Mouse (Mus musculus) limb, embryonic 15.5 days (tissue): ENCODE measurements at regions not wholly inside any gene's neighbourhood (a gene's known extent, or its start where the extent isn't known, plus 50 kb on each side); places are given as distances from the start of the nearest gene placed in this dataset.

Experiments
- ATAC-seq: fragments of 200-750 bp; cut with Nextera tagmentation; 2 replicates; pipeline ENCODE4 v1.8.0; 2017; ENCODE audit warnings: low read depth, moderate TSS enrichment; ENCODE audit not compliant: insufficient number of reproducible peaks, low FRiP score, low TSS enrichment
- H3K27ac ChIP-seq: fragments of 300-500 bp; sonication (generic); 2 replicates; pipeline ENCODE4 v1.5.1; 2015; ENCODE audit warnings: moderate library complexity, mild to moderate bottlenecking, inconsistent platforms
- H3K27me3 ChIP-seq: fragments of 300-500 bp; sonication (generic); 2 replicates; pipeline ENCODE4 v1.6.1; 2015; ENCODE audit warnings: inconsistent platforms
- H3K36me3 ChIP-seq: fragments of 300-500 bp; sonication (generic); 2 replicates; pipeline ENCODE4 v1.6.1; 2015; ENCODE audit warnings: inconsistent platforms
- H3K4me1 ChIP-seq: fragments of 300-500 bp; sonication (generic); 2 replicates; pipeline ENCODE4 v1.6.1; 2015; ENCODE audit warnings: inconsistent platforms
- H3K4me2 ChIP-seq: fragments of 300-500 bp; sonication (generic); 2 replicates; pipeline ENCODE4 v1.6.1; 2015; ENCODE audit warnings: mild to moderate bottlenecking, inconsistent platforms
- H3K4me3 ChIP-seq: fragments of 300-500 bp; sonication (generic); 2 replicates; pipeline ENCODE4 v1.5.1; 2015; ENCODE audit warnings: mild to moderate bottlenecking, inconsistent platforms
- H3K9ac ChIP-seq: fragments of 300-500 bp; sonication (generic); 2 replicates; pipeline ENCODE4 v1.6.1; 2015; ENCODE audit warnings: inconsistent platforms
- H3K9me3 ChIP-seq: fragments of 300-500 bp; sonication (generic); 2 replicates; pipeline ENCODE4 v1.6.1; 2016; ENCODE audit warnings: inconsistent platforms
- WGBS: fragments of 180-500 bp; shearing (Covaris S2); methylation state at CpG from one replicate; pipeline ENCODE4 v1.1.7; 2015; 5-methylcytosine and 5-hydroxymethylcytosine counted together

- Histone ChIP-seq H3K36me3 (no peaks in the 10 kb centered on the region), H3K4me3 (no peak overlapping the region), H3K27ac (no peak overlapping the region), H3K9ac (no peak overlapping the region), H3K4me2 (no peak overlapping the region), H3K9me3 (no peaks in the 10 kb centered on the region), H3K27me3 (no peaks in the 10 kb centered on the region), H3K4me1 (no peaks in the 10 kb centered on the region; the same call in 1 of the 2 replicates)
- ATAC-seq, result no peak
- WGBS, result 61% methylated on average over 15 of the region's 15 CpGs
Observed at GRCm38 (mm10) chr6:143287322-143287721, 120.3 kb downstream of the Etnk1 start.

- H3K36me3 ChIP-seq, result no peaks in the 10 kb centered on the region
- no peaks in the 10 kb centered on the region; the same call in 1 of the 2 replicates for H3K4me1 ChIP-seq
- no peak overlapping the region for H3K9ac ChIP-seq
- 84% methylated on average over 19 of the region's 19 CpGs for WGBS
- no peak overlapping the region for H3K4me2 ChIP-seq
- H3K4me3 ChIP-seq, result no peak overlapping the region
- H3K9me3 ChIP-seq, result no peaks in the 10 kb centered on the region
- H3K27ac ChIP-seq, result no peak overlapping the region
- ATAC-seq, result no peak
- no peaks in the 10 kb centered on the region for H3K27me3 ChIP-seq
Observed at GRCm38 (mm10) chr6:143288491-143289130, 121.6 kb downstream of the Etnk1 start.

DNA sequence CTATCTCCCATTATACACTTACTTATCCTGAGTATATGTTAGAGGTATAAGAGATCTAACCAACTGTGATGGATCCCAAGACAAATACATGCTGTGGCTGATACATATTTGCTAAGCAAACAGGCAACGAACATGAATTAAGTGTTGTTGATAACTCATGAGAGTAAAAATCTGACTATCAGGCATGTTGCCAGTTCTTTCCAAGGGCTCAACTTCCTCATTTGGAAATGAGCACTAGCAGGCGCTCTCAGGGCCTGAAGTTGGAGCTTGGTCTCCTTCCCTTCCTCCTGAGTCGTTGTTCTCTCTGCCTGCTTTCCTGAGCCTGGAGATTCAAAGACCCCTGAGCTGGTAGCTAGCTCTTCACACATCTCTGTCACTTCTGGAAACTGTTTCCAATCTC lies 126.6 kb downstream of the Etnk1 start:
- H3K4me3 ChIP-seq, result no peak overlapping the region
- H3K27ac ChIP-seq, result no peak overlapping the region
- 74% methylated on average over 3 of the region's 3 CpGs for WGBS
- no peaks in the 10 kb centered on the region for H3K9me3 ChIP-seq
- no peak for ATAC-seq
- no peaks in the 10 kb centered on the region; the same call in 1 of the 2 replicates for H3K4me1 ChIP-seq
- H3K4me2 ChIP-seq, result no peak overlapping the region
- H3K27me3 ChIP-seq, result no peaks in the 10 kb centered on the region
- H3K36me3 ChIP-seq, result no peaks in the 10 kb centered on the region
- no peak overlapping the region for H3K9ac ChIP-seq

DNA sequence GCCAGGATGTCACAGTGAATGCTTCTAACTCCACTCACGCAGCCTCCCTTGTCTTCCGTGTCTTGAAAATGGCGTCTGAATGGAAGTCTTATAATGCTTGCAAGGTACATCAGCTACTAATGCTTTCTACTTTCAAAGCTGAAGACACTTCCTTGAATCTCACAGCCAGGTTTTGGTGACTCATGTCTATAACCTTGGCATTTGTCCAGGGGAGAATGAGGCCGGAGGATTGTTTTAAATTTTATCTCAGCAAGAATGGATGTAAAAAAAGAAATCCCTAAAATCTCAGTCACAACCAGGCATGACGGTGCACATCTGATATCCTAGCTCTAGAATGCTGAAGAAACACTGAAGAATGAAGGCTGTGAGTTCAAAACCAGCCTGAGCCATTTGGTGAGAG lies 131.4 kb downstream of the Etnk1 start:
- Histone ChIP-seq H3K4me2 (no peak overlapping the region), H3K27me3 (no peaks in the 10 kb centered on the region), H3K27ac (no peak overlapping the region), H3K4me3 (no peak overlapping the region), H3K4me1 (no peaks in the 10 kb centered on the region), H3K9me3 (no peaks in the 10 kb centered on the region), H3K9ac (no peak overlapping the region), H3K36me3 (no peaks in the 10 kb centered on the region)
- ATAC-seq, result no peak
- WGBS, result 74% methylated on average over 5 of the region's 5 CpGs

DNA sequence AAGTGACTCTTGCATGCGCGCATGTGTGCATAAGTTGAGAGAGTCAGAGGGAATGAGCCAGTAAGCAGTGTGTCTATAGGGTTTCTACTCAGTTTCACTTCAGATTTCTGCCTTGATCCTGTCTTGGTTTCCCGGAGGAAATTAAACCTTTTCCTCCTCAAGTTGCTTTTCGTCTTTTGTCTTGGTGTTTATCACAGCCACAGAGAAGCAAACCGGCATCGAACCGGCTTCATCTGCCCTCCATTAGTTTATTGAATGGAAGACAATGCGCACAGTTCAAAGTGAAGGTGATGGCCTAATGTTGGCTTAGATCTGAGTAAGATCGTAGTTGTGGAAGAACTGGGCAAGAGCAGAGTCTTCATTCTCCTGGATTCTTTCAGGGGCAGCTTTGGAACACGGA lies 134.4 kb downstream of the Etnk1 start:
- H3K36me3 ChIP-seq, result no peaks in the 10 kb centered on the region
- WGBS, result 94% methylated on average over 10 of the region's 10 CpGs
- no peak overlapping the region for H3K4me2 ChIP-seq
- H3K4me1 ChIP-seq, result no peaks in the 10 kb centered on the region
- no peak for ATAC-seq
- H3K9me3 ChIP-seq, result no peaks in the 10 kb centered on the region
- no peak overlapping the region for H3K9ac ChIP-seq
- no peaks in the 10 kb centered on the region for H3K27me3 ChIP-seq
- no peak overlapping the region for H3K4me3 ChIP-seq
- no peak overlapping the region for H3K27ac ChIP-seq

GRCm38 (mm10) chr6:143307327-143307726 lies 140.3 kb downstream of the Etnk1 start:
- no peaks in the 10 kb centered on the region for H3K4me1 ChIP-seq
- H3K27me3 ChIP-seq, result no peaks in the 10 kb centered on the region
- H3K27ac ChIP-seq, result no peak overlapping the region
- no peaks in the 10 kb centered on the region for H3K9me3 ChIP-seq
- H3K4me2 ChIP-seq, result no peak overlapping the region
- H3K36me3 ChIP-seq, result no peaks in the 10 kb centered on the region
- no peak overlapping the region for H3K4me3 ChIP-seq
- 63% methylated on average over 6 of the region's 6 CpGs for WGBS
- no peak for ATAC-seq
- no peak overlapping the region for H3K9ac ChIP-seq

DNA sequence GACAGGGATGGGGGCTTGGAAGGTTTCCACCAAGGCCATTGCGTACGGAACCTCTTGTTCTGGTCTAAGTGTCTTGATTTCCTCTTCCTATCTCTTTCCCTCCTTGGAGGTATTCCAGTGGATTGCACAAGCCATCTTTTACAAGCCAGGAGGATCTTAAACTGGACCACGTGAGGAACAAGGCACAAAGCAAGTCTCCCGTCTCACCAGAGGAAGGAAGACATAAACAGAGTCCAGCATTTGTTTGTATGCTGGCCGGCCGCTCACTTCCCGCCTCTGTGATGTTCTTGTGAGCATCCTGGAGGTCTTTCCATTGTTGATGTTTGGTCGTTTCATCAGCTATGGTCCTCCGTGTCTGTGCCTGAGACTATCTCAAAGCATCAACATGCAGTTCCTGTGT lies 148.8 kb downstream of the Etnk1 start:
- no peak overlapping the region for H3K4me3 ChIP-seq

DNA sequence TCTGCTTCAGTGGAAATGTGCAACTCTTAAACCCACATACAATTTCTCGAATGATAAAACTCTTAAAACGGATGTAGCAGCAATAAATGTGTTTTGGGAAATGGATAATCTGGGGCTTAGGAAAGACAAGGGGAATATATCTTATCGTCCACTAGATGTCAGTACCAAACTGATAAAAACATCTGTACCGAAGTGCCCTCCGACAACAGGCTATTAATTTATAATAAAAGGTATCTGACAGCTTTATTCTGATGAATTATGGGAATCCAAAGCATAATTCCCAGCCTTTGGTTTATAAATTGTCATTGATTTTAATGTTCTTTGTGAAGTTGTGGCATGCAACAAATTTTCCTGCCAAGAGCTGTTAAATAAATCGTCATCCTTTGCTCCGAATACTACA lies 153.4 kb downstream of the Etnk1 start:
- 40% methylated on average over 7 of the region's 7 CpGs for WGBS
- ATAC-seq, result no peak
- peaks cover 13% of the 10 kb centered on the region; the same call in 1 of the 2 replicates for H3K27me3 ChIP-seq
- H3K4me1 ChIP-seq, result 0 out of 2 replicates have a peak, but pooled peaks cover 5% of the 10 kb centered on the region
- no peak overlapping the region for H3K4me3 ChIP-seq
- H3K36me3 ChIP-seq, result no peaks in the 10 kb centered on the region
- no peak overlapping the region for H3K27ac ChIP-seq
- no peaks in the 10 kb centered on the region for H3K9me3 ChIP-seq
- no peak overlapping the region for H3K4me2 ChIP-seq
- H3K9ac ChIP-seq, result no peak overlapping the region

More for the DNA sequence above, 148.8 kb downstream of the Etnk1 start:
- no peak overlapping the region for H3K9ac ChIP-seq
- ATAC-seq, result no peak
- H3K27me3 ChIP-seq, result 0 out of 2 replicates have a peak, but pooled peaks cover 2% of the 10 kb centered on the region
- H3K9me3 ChIP-seq, result no peaks in the 10 kb centered on the region
- no peaks in the 10 kb centered on the region for H3K36me3 ChIP-seq
- no peak overlapping the region for H3K4me2 ChIP-seq
- WGBS, result 57% methylated on average over 9 of the region's 9 CpGs
- no peak overlapping the region for H3K27ac ChIP-seq
- no peaks in the 10 kb centered on the region for H3K4me1 ChIP-seq

DNA sequence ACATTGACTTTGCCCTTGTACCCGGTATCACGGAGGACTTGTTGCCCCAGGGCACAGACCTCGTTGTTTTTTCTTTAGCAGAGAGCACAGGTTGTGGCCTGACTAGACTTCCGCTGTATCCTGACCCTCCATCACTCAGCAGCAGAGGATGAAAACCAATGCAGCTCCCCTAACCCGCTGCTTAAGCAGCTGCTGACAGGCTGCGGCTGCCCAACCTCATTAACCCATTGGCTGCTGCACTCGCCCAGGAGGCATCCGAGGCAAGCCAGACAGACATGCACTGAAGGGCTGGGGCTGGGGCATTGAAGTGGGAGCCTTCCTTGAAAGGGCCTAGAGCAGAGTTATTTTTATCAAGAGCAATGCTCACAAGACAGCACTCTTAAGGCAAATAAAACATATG lies 157.6 kb downstream of the Etnk1 start:
- H3K4me1 ChIP-seq, result 0 out of 2 replicates have a peak, but pooled peaks cover 5% of the 10 kb centered on the region
- 10% methylated on average over 8 of the region's 8 CpGs for WGBS
- H3K4me2 ChIP-seq, result no peak overlapping the region
- no peak overlapping the region for H3K9ac ChIP-seq
- no peak overlapping the region for H3K4me3 ChIP-seq
- no peaks in the 10 kb centered on the region for H3K9me3 ChIP-seq
- no peak for ATAC-seq
- no peak overlapping the region for H3K27ac ChIP-seq
- H3K27me3 ChIP-seq, result peaks cover 13% of the 10 kb centered on the region; the same call in 1 of the 2 replicates
- no peaks in the 10 kb centered on the region for H3K36me3 ChIP-seq

GRCm38 (mm10) chr6:143326956-143327722 lies 160.1 kb downstream of the Etnk1 start:
- Histone ChIP-seq H3K4me1 (0 out of 2 replicates have a peak, but pooled peaks cover 2% of the 10 kb centered on the region), H3K4me3 (no peak overlapping the region), H3K9ac (no peak overlapping the region), H3K4me2 (no peak overlapping the region), H3K36me3 (no peaks in the 10 kb centered on the region), H3K27me3 (0 out of 2 replicates have a peak, but pooled peaks cover 4% of the 10 kb centered on the region), H3K27ac (no peak overlapping the region), H3K9me3 (no peaks in the 10 kb centered on the region)
- WGBS, result 79% methylated on average over 22 of the region's 22 CpGs
- no peak for ATAC-seq

GRCm38 (mm10) chr6:143327788-143328187 lies 160.8 kb downstream of the Etnk1 start:
- no peaks in the 10 kb centered on the region for H3K36me3 ChIP-seq
- H3K27me3 ChIP-seq, result no peaks in the 10 kb centered on the region
- ATAC-seq, result peak; percentile 6; the same call in 1 of the 2 replicates
- H3K9ac ChIP-seq, result no peak overlapping the region
- H3K4me3 ChIP-seq, result no peak overlapping the region
- H3K4me2 ChIP-seq, result no peak overlapping the region
- 0 out of 2 replicates have a peak, but pooled peaks cover 2% of the 10 kb centered on the region for H3K4me1 ChIP-seq
- H3K27ac ChIP-seq, result no peak overlapping the region
- H3K9me3 ChIP-seq, result no peaks in the 10 kb centered on the region
- WGBS, result 89% methylated on average over 8 of the region's 8 CpGs

DNA sequence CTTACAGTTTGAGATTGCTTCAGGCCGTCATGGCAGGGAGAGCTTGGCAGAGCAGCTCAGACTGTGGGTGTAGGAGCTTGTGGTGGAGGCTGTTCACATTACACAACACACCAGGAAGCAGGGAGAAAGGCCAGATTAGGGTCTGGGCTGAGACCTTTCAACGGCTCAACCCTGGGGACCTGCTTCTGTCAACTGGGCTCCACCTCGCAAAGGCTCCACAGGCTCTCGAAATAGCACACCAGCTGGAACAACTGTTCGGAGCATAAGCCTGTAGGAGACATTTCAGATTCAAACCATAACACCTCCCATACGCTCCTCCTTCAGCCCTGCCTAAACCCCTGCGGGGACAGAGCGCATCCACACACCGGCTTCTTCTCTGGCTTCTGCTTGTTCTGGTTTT lies 161.2 kb downstream of the Etnk1 start:
- H3K9me3 ChIP-seq, result no peaks in the 10 kb centered on the region
- no peak overlapping the region for H3K27ac ChIP-seq
- no peak overlapping the region for H3K9ac ChIP-seq
- H3K27me3 ChIP-seq, result no peaks in the 10 kb centered on the region
- H3K4me2 ChIP-seq, result no peak overlapping the region
- no peak; the same call in 1 of the 2 replicates for ATAC-seq
- H3K4me1 ChIP-seq, result 0 out of 2 replicates have a peak, but pooled peaks cover 2% of the 10 kb centered on the region
- WGBS, result 69% methylated on average over 9 of the region's 9 CpGs
- no peaks in the 10 kb centered on the region for H3K36me3 ChIP-seq
- no peak overlapping the region for H3K4me3 ChIP-seq
